ENCODE assay signal across 11 mouse cellular contexts in the genomic region with DNA sequence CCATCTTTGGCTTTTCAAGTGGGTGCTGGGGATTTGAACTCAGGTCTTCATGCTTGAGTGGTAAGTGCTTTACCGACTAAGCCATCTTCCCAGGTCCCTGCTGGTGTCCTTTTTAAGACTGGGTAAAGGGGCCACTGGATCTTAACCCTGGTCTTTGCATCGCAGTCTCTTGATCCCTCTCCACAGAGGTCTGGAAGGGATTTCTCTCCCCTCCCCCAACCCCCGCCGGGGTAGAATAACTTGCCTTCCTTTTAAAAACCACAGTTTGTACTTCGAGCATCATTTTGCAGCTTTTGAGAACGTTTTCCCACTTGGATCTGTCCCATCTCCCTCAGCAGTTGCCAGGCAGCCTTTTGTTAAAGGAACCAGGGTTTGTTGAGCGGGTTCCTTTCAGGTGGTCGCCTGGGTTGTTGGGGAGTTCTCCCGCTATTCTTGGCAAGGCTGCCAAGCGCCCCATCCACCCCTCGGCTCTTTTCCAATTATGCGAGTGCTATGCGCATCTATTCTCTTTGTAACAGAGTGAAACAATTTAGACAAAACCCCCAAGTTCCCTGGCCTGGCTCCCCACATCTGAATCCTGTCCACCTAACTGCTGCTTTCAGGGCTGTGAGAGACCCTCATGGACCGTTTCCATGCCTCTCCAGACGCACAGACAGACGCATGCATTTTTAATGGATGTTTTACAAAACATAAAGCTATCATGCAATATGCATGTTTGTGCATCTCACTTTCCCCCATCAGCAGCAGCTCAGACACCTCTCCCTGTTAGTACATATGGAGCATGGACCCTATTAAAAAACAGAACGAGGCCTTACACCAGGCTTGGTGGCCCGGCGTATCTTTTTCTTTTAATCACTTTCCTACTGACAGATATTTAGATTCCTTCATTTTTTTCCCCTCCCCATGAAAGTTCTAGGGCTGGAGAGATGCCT. TPM values are rescaled to one million over a fixed set of nuclear protein-coding genes. Genes with fewer than 3 reads are reported as not detected.
DNase-seq lines count a peak whose midpoint lies in the region; ATAC-seq lines count a peak whose summit lies in the region.
"Had no signal": no experiment of that assay in that cellular context is flagged by ENCODE, and none has a peak within 500 bp of the region (broad histone marks: within the 10 kb centered on the region; RNA-seq: fewer than 3 reads in every experiment).

No protein-coding gene starts in this region.

- no peak overlapping the region for H3K4me2 ChIP-seq in midbrain, embryonic 13.5 days (replicated peaks)
- H3K4me2 ChIP-seq in midbrain, embryonic 11.5 days, result no peak overlapping the region
- H3K4me2 ChIP-seq: lung, embryonic 15.5 days had no signal

- peak; percentile 72 for ATAC-seq in midbrain, embryonic 13.5 days
- ATAC-seq in midbrain, embryonic 11.5 days (ENCODE audit: low FRiP score), result no peak
- ATAC-seq in erythroid progenitor cell, adult 5-6 weeks (replicated peaks; ENCODE audit: low FRiP score, poor library complexity, severe bottlenecking), result no peak

- no peak for DNase-seq in midbrain, embryonic 11.5 days (ENCODE audit: low spot score, missing footprints)
- DNase-seq in frontal cortex, postnatal 36 days (ENCODE audit: low spot score in 2 of 2), result peak; percentile 26 to 57
- DNase-seq in left cerebral cortex, postnatal 25 days (ENCODE audit: low spot score in 2 of 2), result peak; percentile 37 to 61
- DNase-seq in adrenal gland, postnatal 4 days (ENCODE audit: low spot score in 2 of 2), result no peak
- no peak for DNase-seq in adrenal gland, adult 18-20 months (ENCODE audit: low spot score in 2 of 2)
- DNase-seq: adrenal gland, adult 2 months; cerebellum, adult 9-10 months had no signal

- H3K9me3 ChIP-seq in midbrain, embryonic 13.5 days, result peaks cover 5% of the 10 kb centered on the region; the same call in 1 of the 2 replicates
- no peaks in the 10 kb centered on the region; the same call in 1 of the 2 replicates for H3K9me3 ChIP-seq in midbrain, embryonic 11.5 days (ENCODE audit: control insufficient read depth, low read length)
- H3K9me3 ChIP-seq: lung, embryonic 15.5 days had no signal

- no peaks in the 10 kb centered on the region for H3K36me3 ChIP-seq in midbrain, embryonic 13.5 days
- H3K36me3 ChIP-seq in midbrain, embryonic 11.5 days (ENCODE audit: control insufficient read depth, insufficient read depth, low read length), result no peaks in the 10 kb centered on the region
- H3K36me3 ChIP-seq: lung, embryonic 15.5 days had no signal

- peak overlapping the region; percentile 71 for H3K27ac ChIP-seq in midbrain, embryonic 13.5 days
- no peak overlapping the region for H3K27ac ChIP-seq in midbrain, embryonic 11.5 days (ENCODE audit: low read depth, low read length)
- H3K27ac ChIP-seq: lung, embryonic 15.5 days had no signal

- H3K27me3 ChIP-seq in midbrain, embryonic 13.5 days, result no peaks in the 10 kb centered on the region
- no peaks in the 10 kb centered on the region for H3K27me3 ChIP-seq in midbrain, embryonic 11.5 days (ENCODE audit: control insufficient read depth, insufficient read depth, low read length)
- H3K27me3 ChIP-seq: lung, embryonic 15.5 days had no signal

- intact Hi-C loops in left cerebral cortex, postnatal 25 days (cut with DNase I), result no loop called here

- no peak overlapping the region for H3K9ac ChIP-seq in midbrain, embryonic 13.5 days (replicated peaks)
- H3K9ac ChIP-seq in midbrain, embryonic 11.5 days (ENCODE audit: low read length), result no peak overlapping the region
- H3K9ac ChIP-seq: lung, embryonic 15.5 days had no signal

- peaks cover 18% of the 10 kb centered on the region; the same call in 1 of the 2 replicates for H3K4me1 ChIP-seq in midbrain, embryonic 13.5 days (replicated peaks)
- H3K4me1 ChIP-seq in midbrain, embryonic 11.5 days (ENCODE audit: control insufficient read depth, insufficient read depth, low read length), result no peaks in the 10 kb centered on the region; the same call in 1 of the 2 replicates
- H3K4me1 ChIP-seq: lung, embryonic 15.5 days had no signal

- 36% methylated on average over 19 of the region's 19 CpGs for WGBS in midbrain, embryonic 13.5 days
- WGBS in midbrain, embryonic 11.5 days, result 59% methylated on average over 19 of the region's 19 CpGs

- H3K4me3 ChIP-seq in midbrain, embryonic 13.5 days (replicated peaks), result no peak overlapping the region
- H3K4me3 ChIP-seq in midbrain, embryonic 11.5 days (ENCODE audit: low read depth, low read length), result no peak overlapping the region
- H3K4me3 ChIP-seq: lung, embryonic 15.5 days; myocyte had no signal

RNA-seq across cellular contexts. Expression of a gene that starts 29.4 kb away (rescaled TPM):
- 0.13 TPM in 1 of 2 replicates, not detected in the other for polyA plus RNA-seq in midbrain, embryonic 13.5 days (2015; fragmentation: Nextera tagmentation; extraction: Ambion mirVana)
- polyA plus RNA-seq in midbrain, embryonic 11.5 days (2014; fragmentation: Nextera tagmentation; extraction: Ambion mirVana), result not detected in 2 replicates
- total RNA-seq in left cerebral cortex, postnatal 25 days (2021), result 1 to 10 TPM; 1.4 to 2.0 TPM
- total RNA-seq in erythroid progenitor cell, adult 5-6 weeks (2015; ENCODE audit: low replicate concordance), result not detected in 2 replicates
- total RNA-seq in erythroid progenitor cell, adult 5-6 weeks (2017; ENCODE audit: low replicate concordance), result not detected in 2 replicates
- total RNA-seq in adrenal gland, postnatal 4 days (2021), result not detected
- total RNA-seq in adrenal gland, adult 18-20 months (2021), result not detected
- total RNA-seq: adrenal gland, adult 2 months had no signal
- polyA plus RNA-seq: adrenal gland, adult 2 months; myocyte had no signal

Comparison
In these comparisons a context has a peak if more than half of its experiments do, and no peak if none do; other contexts are left out.
1. DNase-seq: peak in frontal cortex, postnatal 36 days (2 of 2) and left cerebral cortex, postnatal 25 days (2 of 2); none in midbrain, embryonic 11.5 days (single experiment), adrenal gland, postnatal 4 days (0 of 2) and adrenal gland, adult 18-20 months (0 of 2).